Mouse (Mus musculus) liver, adult 2 months (tissue): ENCODE measurements around the gene Madcam1. TPM values are rescaled to one million over a fixed set of nuclear protein-coding genes. Genes with fewer than 3 reads are reported as not detected.
A peak's percentile ranks its signal among the peaks of the same experiment; 100 is the strongest.

Source experiments
- DNase-seq: peaks from one replicate; pipeline ENCODE4 v3.0.0-alpha.2; 2011; ENCODE audit warnings: low read depth, low spot score; ENCODE audit errors: extremely low read depth
- H3K27ac ChIP-seq: fragments of 200-500 bp; replicated peaks from 2 replicates; pipeline ENCODE4 v1.5.1; 2012; ENCODE audit warnings: low read depth, mild to moderate bottlenecking, control low read depth, inconsistent platforms, low read length; ENCODE audit not compliant: insufficient read depth
- H3K27me3 ChIP-seq: fragments of 200-500 bp; 2 replicates; pipeline ENCODE4 v1.6.1; 2012; ENCODE audit warnings: mild to moderate bottlenecking, moderate library complexity, low read length, inconsistent platforms; ENCODE audit not compliant: control insufficient read depth, insufficient read depth
- H3K36me3 ChIP-seq: fragments of 200-500 bp; 2 replicates; pipeline ENCODE4 v1.6.1; 2012; ENCODE audit warnings: low read length, inconsistent platforms; ENCODE audit not compliant: control insufficient read depth, insufficient read depth
- H3K4me1 ChIP-seq: fragments of 200-500 bp; 2 replicates; pipeline ENCODE4 v1.6.1; 2011; ENCODE audit warnings: low read length; ENCODE audit not compliant: control insufficient read depth, insufficient read depth
- H3K4me3 ChIP-seq: fragments of 200-500 bp; 2 replicates; pipeline ENCODE4 v1.5.1; 2011; ENCODE audit warnings: low read depth, mild to moderate bottlenecking, control low read depth, low read length, moderate library complexity; ENCODE audit not compliant: insufficient read depth
- H3K79me2 ChIP-seq: fragments of 200-500 bp; 2 replicates; pipeline ENCODE4 v1.6.1; 2012; ENCODE audit warnings: inconsistent platforms, mild to moderate bottlenecking, low read length, moderate library complexity; ENCODE audit not compliant: control insufficient read depth, insufficient read depth
- H3K9ac ChIP-seq: fragments of 200-500 bp; 2 replicates; pipeline ENCODE4 v1.6.1; 2012; ENCODE audit warnings: low read depth, mild to moderate bottlenecking, control low read depth, inconsistent platforms, low read length
- CTCF ChIP-seq: fragments of 200-500 bp; IDR thresholded peaks from 2 replicates; pipeline ENCODE4 v1.5.1; 2011; ENCODE audit warnings: low read depth, low read length, control low read depth
- POLR2A ChIP-seq: fragments of 200-500 bp; IDR thresholded peaks from 2 replicates; pipeline ENCODE4 v1.6.1; 2011; ENCODE audit warnings: low read length, control low read depth; ENCODE audit not compliant: insufficient read depth; ENCODE audit errors: extremely low read depth
- WGBS: fragments of 180-500 bp; shearing (Covaris S2); methylation state at CpG from one replicate; pipeline ENCODE4 v1.1.7; 2018; 5-methylcytosine and 5-hydroxymethylcytosine counted together
- polyA plus RNA-seq: library from polyadenylated mRNA; depleted of rRNA; stranded (reverse); fragments of >200 nt; gene quantifications from 2 replicates; pipeline ENCODE4 v1.2.3, GENCODE M21; 2012
- total RNA-seq: library from RNA; depleted of rRNA; stranded (reverse); fragments of >200 nt; gene quantifications from 2 replicates; pipeline ENCODE4 v1.2.3, GENCODE M21; 2014

Gene Madcam1
- total and polyA plus RNA-seq, 2 experiments: not detected

DNA sequence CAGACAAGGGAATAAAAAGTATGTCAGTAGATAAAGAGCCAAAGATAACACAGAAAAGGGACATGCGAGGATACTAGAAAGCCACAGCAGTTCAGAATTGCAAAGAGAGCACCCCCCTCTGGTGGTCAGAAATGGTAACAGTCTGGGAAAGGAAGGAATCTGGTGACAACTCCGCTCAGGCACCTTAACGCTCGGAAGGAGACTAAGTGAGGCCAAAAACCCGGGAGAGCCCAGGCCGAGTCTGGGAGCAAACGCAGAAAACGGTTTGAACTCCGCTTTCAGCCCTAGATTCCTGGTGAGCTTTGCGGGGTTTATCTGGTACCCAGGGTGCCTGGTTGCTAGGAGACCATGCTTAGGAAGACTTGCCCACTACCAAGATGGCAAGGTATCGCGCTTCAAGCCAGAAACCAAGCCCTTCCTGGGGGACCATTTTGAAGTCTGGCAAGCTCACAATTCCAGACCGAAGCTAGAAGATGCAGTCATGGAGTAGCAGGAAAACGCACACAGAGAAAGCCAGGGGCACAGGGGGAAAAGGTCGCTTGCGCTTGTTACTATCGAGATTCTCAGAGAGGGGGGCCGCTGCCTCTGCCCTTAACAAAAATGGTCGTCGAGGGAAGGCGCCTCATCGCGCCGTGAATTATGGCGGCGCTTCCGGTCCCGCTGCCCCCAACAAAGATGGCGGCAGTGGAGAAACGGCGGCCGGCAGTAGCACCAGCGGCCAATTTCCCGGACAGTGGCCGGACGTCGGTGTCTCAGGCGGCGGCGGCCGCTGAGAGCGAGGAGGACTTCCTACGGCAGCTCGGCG is 4.6 kb downstream of the Madcam1 start, which contains the start of gene Tpgs1:
Gene Tpgs1, plus strand, starts transcription at position 599 of the 805 bp plus-strand sequence.
- Histone ChIP-seq H3K27ac (peak within 1 kb of the TSS; percentile 69), H3K4me3 (peak within 1 kb of the TSS; percentile 84), H3K79me2 (peaks cover 5% of the 10 kb centered on the region; the same call in 1 of the 2 replicates), H3K27me3 (no peaks in the 10 kb centered on the region), H3K9ac (peak within 1 kb of the TSS; percentile 83), H3K4me1 (peaks cover 7% of the 10 kb centered on the region), H3K36me3 (no peaks in the 10 kb centered on the region)
- TF ChIP-seq CTCF: peak; percentile 60
- TF ChIP-seq POLR2A: no peak
- under 1% methylated on average over 45 of the region's 45 CpGs for WGBS
- DNase-seq: peak; percentile 86

DNA sequence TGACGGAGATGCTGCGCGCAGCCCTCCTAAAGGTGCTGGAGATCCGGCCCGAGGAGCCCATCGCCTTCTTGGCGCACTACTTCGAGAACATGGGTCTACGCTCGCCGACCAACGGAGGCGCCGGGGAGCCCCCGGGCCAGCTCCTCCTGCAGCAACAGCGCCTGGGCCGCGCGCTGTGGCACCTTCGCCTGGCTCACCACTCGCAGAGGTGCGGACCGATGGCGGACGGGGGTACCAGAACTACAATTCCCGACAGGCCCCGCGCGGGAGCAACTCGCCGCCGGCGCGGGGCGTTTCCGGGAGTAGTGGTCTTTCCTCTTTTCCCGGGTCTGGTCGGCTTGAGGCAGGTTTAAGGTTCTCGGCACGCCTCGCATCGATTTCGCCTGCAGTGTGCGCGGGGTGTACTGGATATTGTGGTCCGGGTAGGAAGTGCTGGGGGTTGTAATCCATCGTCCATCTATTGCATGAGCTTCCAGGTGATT is 5.3 kb downstream of the Madcam1 start:
- H3K27me3 ChIP-seq: no peaks in the 10 kb centered on the region
- no peaks in the 10 kb centered on the region for H3K36me3 ChIP-seq
- TF ChIP-seq POLR2A (no peak), CTCF (no peak)
- H3K27ac ChIP-seq: peak overlapping the region; percentile 64
- WGBS: under 1% methylated on average over 47 of the region's 47 CpGs
- H3K4me1 ChIP-seq: peaks cover 7% of the 10 kb centered on the region
- peak overlapping the region; percentile 83 for H3K9ac ChIP-seq
- peak; percentile 27 for DNase-seq
- peaks cover 5% of the 10 kb centered on the region; the same call in 1 of the 2 replicates for H3K79me2 ChIP-seq
- H3K4me3 ChIP-seq: peak overlapping the region; percentile 84

DNA sequence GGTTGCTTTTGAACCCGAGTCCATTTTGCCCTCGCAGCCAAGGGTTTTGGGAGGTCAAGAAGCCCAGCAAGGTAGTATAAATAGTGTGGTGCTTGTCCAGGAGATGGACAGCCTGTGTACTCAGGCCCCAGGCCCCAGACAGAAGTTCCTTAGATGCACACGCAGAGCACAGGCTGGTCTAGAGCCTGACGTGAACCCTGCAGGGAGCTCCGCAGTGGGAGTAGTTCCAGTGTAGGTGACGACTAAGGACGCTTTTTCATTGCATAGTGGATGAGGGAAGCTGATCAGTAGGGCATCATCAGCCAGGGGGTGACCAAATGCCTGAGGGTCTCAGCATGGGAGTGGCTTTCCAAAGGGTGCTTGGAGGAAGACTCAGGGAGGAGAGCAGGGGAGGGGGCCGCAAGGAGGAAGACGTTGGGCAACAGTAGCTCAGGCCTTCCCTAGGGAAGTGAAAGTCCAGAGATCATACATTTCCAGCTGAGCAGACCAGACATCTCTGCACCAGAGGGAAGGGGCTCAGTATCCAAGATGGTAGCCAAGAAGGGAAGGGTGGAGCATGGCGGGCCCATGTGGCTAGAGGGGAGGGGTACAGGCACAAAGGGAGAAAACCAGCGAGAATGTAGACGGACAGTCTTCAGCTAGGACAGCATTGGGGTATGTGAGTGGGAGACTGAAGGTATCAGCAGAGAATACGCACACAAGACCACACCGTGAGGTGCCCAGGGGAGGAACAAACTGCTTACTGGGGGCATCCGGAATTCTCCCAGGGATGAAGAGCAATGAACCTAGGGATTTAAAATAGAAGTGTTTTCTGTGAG is 5.9 kb downstream of the Madcam1 start:
- TF ChIP-seq POLR2A: no peak
- no peak for TF ChIP-seq CTCF
- H3K9ac ChIP-seq: peak overlapping the region; percentile 83
- no peak overlapping the region for H3K27ac ChIP-seq
- peaks cover 7% of the 10 kb centered on the region for H3K4me1 ChIP-seq
- 41% methylated on average over 15 of the region's 15 CpGs for WGBS
- H3K79me2 ChIP-seq: peaks cover 5% of the 10 kb centered on the region; the same call in 1 of the 2 replicates
- no peaks in the 10 kb centered on the region for H3K27me3 ChIP-seq
- DNase-seq: no peak
- no peaks in the 10 kb centered on the region for H3K36me3 ChIP-seq
- peak overlapping the region; percentile 84 for H3K4me3 ChIP-seq

- H3K27me3 ChIP-seq: no peaks in the 10 kb centered on the region
- peaks cover 7% of the 10 kb centered on the region for H3K4me1 ChIP-seq
- H3K79me2 ChIP-seq: peaks cover 5% of the 10 kb centered on the region; the same call in 1 of the 2 replicates
- DNase-seq: no peak
- H3K4me3 ChIP-seq: no peak overlapping the region
- TF ChIP-seq CTCF (no peak), POLR2A (no peak)
- no peak overlapping the region for H3K27ac ChIP-seq
- H3K36me3 ChIP-seq: no peaks in the 10 kb centered on the region
- H3K9ac ChIP-seq: no peak overlapping the region
- 92% methylated on average over 6 of the region's 6 CpGs for WGBS
These were observed 7.2 kb downstream of the Madcam1 start for GRCm38 (mm10) chr10:79671396-79672087.

GRCm38 (mm10) chr10:79672088-79672455 is 7.7 kb downstream of the Madcam1 start:
- Histone ChIP-seq H3K27ac (no peak overlapping the region), H3K4me1 (peaks cover 7% of the 10 kb centered on the region), H3K27me3 (no peaks in the 10 kb centered on the region), H3K9ac (no peak overlapping the region), H3K36me3 (no peaks in the 10 kb centered on the region), H3K4me3 (no peak overlapping the region), H3K79me2 (peaks cover 5% of the 10 kb centered on the region; the same call in 1 of the 2 replicates)
- DNase-seq: no peak
- 63% methylated on average over 3 of the region's 3 CpGs for WGBS
- TF ChIP-seq CTCF (0 out of 2 replicates have a peak, but pooled peaks have one; percentile 1), POLR2A (no peak)
